Mouse (Mus musculus): ENCODE data around the gene Slco1a6. TPM values are rescaled to one million over a fixed set of nuclear protein-coding genes. Genes with fewer than 3 reads are reported as not detected.
"Not testable (repeated sequence)": the region's sequence is repeated elsewhere in the genome, so short reads cannot be mapped to it uniquely, and the experiment has no call there.

The Slco1a6 gene
- polyA plus RNA-seq (2015; fragmentation: Nextera tagmentation; extraction: Ambion mirVana): not detected in 2 replicates

GRCm38 (mm10) chr6:142208421-142208820 is at the start of gene Slco1a6:
Gene Slco1a6 (minus strand): TSS chr6:142208521.
- Histone ChIP-seq H3K4me1 (replicated peaks) (no peaks in the 10 kb centered on the region), H3K9me3 (replicated peaks) (no peaks in the 10 kb centered on the region), H3K36me3 (replicated peaks) (no peaks in the 10 kb centered on the region), H3K4me2 (no peak within 1 kb of the TSS), H3K4me3 (replicated peaks) (no peak within 1 kb of the TSS), H3K27me3 (no peaks in the 10 kb centered on the region), H3K27ac (replicated peaks) (no peak within 1 kb of the TSS), H3K9ac (no peak within 1 kb of the TSS)
- no peak for ATAC-seq (ENCODE audit: insufficient read depth)
- 72% methylated on average over 4 of the region's 4 CpGs for WGBS (ENCODE audit: insufficient replicate concordance)

- 61% methylated on average over 1 of the region's 1 CpGs for WGBS (ENCODE audit: insufficient replicate concordance)
- not testable (repeated sequence) for H3K27ac ChIP-seq (replicated peaks); ATAC-seq (ENCODE audit: insufficient read depth); H3K4me1 ChIP-seq (replicated peaks); H3K27me3 ChIP-seq; H3K36me3 ChIP-seq (replicated peaks); H3K9me3 ChIP-seq (replicated peaks); H3K4me2 ChIP-seq; H3K4me3 ChIP-seq (replicated peaks); H3K9ac ChIP-seq
Measured at GRCm38 (mm10) chr6:142250738-142251307, 42.5 kb upstream of the Slco1a6 start.

DNA sequence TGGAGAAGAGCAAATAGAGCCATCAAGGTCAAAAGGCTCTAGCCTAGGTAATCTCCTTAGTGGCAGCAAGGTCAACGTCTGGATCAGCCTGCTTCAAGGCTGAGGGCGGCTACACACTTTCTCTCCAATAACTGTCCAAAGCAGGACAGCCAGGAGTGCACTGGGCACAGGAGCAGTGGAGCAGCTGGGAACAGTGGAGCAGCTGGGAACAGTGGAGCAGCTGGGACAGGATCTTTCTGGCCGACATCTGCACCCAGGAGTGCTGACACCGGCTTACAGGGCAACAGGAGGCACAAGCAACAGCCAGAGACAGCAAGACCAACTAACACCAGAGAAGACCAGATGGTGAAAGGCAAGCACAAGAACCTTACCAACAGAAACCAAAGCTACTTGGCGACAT is 36.7 kb upstream of the Slco1a6 start:
- Histone ChIP-seq H3K4me3 (replicated peaks) (no peak overlapping the region), H3K4me2 (no peak overlapping the region), H3K27me3 (no peaks in the 10 kb centered on the region), H3K4me1 (replicated peaks) (no peaks in the 10 kb centered on the region), H3K9ac (no peak overlapping the region), H3K36me3 (replicated peaks) (no peaks in the 10 kb centered on the region), H3K27ac (replicated peaks) (no peak overlapping the region), H3K9me3 (replicated peaks) (no peaks in the 10 kb centered on the region)
- WGBS (ENCODE audit: insufficient replicate concordance): 57% methylated on average over 5 of the region's 5 CpGs
- no peak for ATAC-seq (ENCODE audit: insufficient read depth)

GRCm38 (mm10) chr6:142239468-142239867 is 31.1 kb upstream of the Slco1a6 start:
- H3K4me1 ChIP-seq (replicated peaks): no peaks in the 10 kb centered on the region
- no peaks in the 10 kb centered on the region for H3K9me3 ChIP-seq (replicated peaks)
- H3K27ac ChIP-seq (replicated peaks): no peak overlapping the region
- H3K4me2 ChIP-seq: no peak overlapping the region
- H3K9ac ChIP-seq: no peak overlapping the region
- no peak overlapping the region for H3K4me3 ChIP-seq (replicated peaks)
- no peaks in the 10 kb centered on the region for H3K27me3 ChIP-seq
- no peaks in the 10 kb centered on the region for H3K36me3 ChIP-seq (replicated peaks)
- 47% methylated on average over 1 of the region's 1 CpGs for WGBS (ENCODE audit: insufficient replicate concordance)
- no peak for ATAC-seq (ENCODE audit: insufficient read depth)

DNA sequence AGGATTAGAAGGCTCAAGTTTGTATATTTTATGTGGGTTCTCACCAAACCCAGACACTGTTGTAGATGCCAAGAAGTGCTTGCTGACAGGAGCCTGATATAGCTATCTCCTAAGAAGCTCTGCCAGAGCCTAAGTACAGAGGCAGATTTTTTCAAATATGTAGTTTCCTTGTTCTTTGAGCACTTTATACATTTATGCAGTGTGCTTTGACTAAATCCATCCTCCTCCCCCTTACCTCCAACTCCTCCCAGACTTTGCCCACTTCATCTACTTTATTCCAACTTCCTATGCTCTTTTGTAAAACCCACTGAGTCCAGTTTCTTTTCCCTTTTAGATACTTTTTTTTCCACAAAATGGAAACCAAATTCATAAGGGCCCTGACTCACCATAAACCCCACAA is 11.8 kb upstream of the Slco1a6 start:
- Histone ChIP-seq H3K9me3 (replicated peaks) (no peaks in the 10 kb centered on the region), H3K9ac (no peak overlapping the region), H3K27me3 (no peaks in the 10 kb centered on the region), H3K4me3 (replicated peaks) (no peak overlapping the region), H3K4me2 (no peak overlapping the region), H3K36me3 (replicated peaks) (no peaks in the 10 kb centered on the region), H3K4me1 (replicated peaks) (no peaks in the 10 kb centered on the region), H3K27ac (replicated peaks) (no peak overlapping the region)
- ATAC-seq (ENCODE audit: insufficient read depth): no peak

- H3K27me3 ChIP-seq: no peaks in the 10 kb centered on the region
- no peak overlapping the region for H3K4me2 ChIP-seq
- H3K4me1 ChIP-seq (replicated peaks): no peaks in the 10 kb centered on the region
- H3K27ac ChIP-seq (replicated peaks): no peak overlapping the region
- H3K9ac ChIP-seq: no peak overlapping the region
- H3K36me3 ChIP-seq (replicated peaks): no peaks in the 10 kb centered on the region
- H3K9me3 ChIP-seq (replicated peaks): no peaks in the 10 kb centered on the region; the same call in 1 of the 2 replicates
- H3K4me3 ChIP-seq (replicated peaks): no peak overlapping the region
- no peak for ATAC-seq (ENCODE audit: insufficient read depth)
Measured at GRCm38 (mm10) chr6:142211821-142212220, 3.5 kb upstream of the Slco1a6 start.

DNA sequence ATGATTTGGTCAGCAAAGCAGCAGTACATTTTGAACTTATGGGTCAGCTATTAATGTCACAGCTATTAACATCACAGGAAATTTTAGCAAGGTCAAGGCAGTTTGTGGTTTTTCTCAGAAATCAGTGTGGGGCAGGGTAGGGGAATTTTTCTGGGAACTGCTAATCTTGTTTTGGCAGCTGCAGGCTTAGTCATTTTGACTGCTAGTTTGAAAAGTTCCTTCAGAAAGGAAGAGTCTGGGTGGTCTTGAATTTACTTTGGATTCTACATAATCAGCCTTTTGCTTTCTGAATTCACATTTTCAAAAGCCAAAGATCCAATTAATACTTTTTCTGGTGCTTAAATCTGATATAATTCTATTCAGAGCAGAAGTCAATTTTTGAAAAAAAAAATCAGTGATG is 1.4 kb upstream of the Slco1a6 start:
- Histone ChIP-seq H3K4me1 (replicated peaks) (no peaks in the 10 kb centered on the region), H3K27ac (replicated peaks) (no peak overlapping the region), H3K27me3 (no peaks in the 10 kb centered on the region), H3K9me3 (replicated peaks) (no peaks in the 10 kb centered on the region; the same call in 1 of the 2 replicates), H3K4me2 (no peak overlapping the region), H3K36me3 (replicated peaks) (no peaks in the 10 kb centered on the region), H3K9ac (no peak overlapping the region), H3K4me3 (replicated peaks) (no peak overlapping the region)
- ATAC-seq (ENCODE audit: insufficient read depth): no peak

- no peak overlapping the region for H3K4me2 ChIP-seq
- no peak overlapping the region for H3K27ac ChIP-seq (replicated peaks)
- ATAC-seq (ENCODE audit: insufficient read depth): no peak
- H3K4me3 ChIP-seq (replicated peaks): no peak overlapping the region
- no peaks in the 10 kb centered on the region for H3K9me3 ChIP-seq (replicated peaks)
- no peak overlapping the region for H3K9ac ChIP-seq
- no peaks in the 10 kb centered on the region for H3K4me1 ChIP-seq (replicated peaks)
- no peaks in the 10 kb centered on the region for H3K27me3 ChIP-seq
- no peaks in the 10 kb centered on the region for H3K36me3 ChIP-seq (replicated peaks)
Measured at GRCm38 (mm10) chr6:142200524-142200923, 7.8 kb downstream of the Slco1a6 start.

GRCm38 (mm10) chr6:142194245-142194644 is 14.1 kb downstream of the Slco1a6 start:
- no peak overlapping the region for H3K9ac ChIP-seq
- H3K27me3 ChIP-seq: no peaks in the 10 kb centered on the region
- no peak overlapping the region for H3K4me3 ChIP-seq (replicated peaks)
- no peak for ATAC-seq (ENCODE audit: insufficient read depth)
- no peaks in the 10 kb centered on the region for H3K36me3 ChIP-seq (replicated peaks)
- no peak overlapping the region for H3K4me2 ChIP-seq
- no peaks in the 10 kb centered on the region for H3K9me3 ChIP-seq (replicated peaks)
- 65% methylated on average over 8 of the region's 8 CpGs for WGBS (ENCODE audit: insufficient replicate concordance)
- no peak overlapping the region for H3K27ac ChIP-seq (replicated peaks)
- no peaks in the 10 kb centered on the region for H3K4me1 ChIP-seq (replicated peaks)

- WGBS (ENCODE audit: insufficient replicate concordance): 38% methylated on average over 1 of the region's 1 CpGs
- no peak for ATAC-seq (ENCODE audit: insufficient read depth)
- H3K27me3 ChIP-seq: no peaks in the 10 kb centered on the region
- no peak overlapping the region for H3K27ac ChIP-seq (replicated peaks)
- H3K4me1 ChIP-seq (replicated peaks): no peaks in the 10 kb centered on the region
- no peak overlapping the region for H3K4me2 ChIP-seq
- no peak overlapping the region for H3K4me3 ChIP-seq (replicated peaks)
- no peaks in the 10 kb centered on the region for H3K9me3 ChIP-seq (replicated peaks)
- H3K36me3 ChIP-seq (replicated peaks): no peaks in the 10 kb centered on the region
- no peak overlapping the region for H3K9ac ChIP-seq
Measured at GRCm38 (mm10) chr6:142191962-142192361, 16.4 kb downstream of the Slco1a6 start.

GRCm38 (mm10) chr6:142187426-142187825 is 20.9 kb downstream of the Slco1a6 start:
- ATAC-seq (ENCODE audit: insufficient read depth): no peak
- Histone ChIP-seq H3K27ac (replicated peaks) (no peak overlapping the region), H3K9me3 (replicated peaks) (no peaks in the 10 kb centered on the region), H3K4me3 (replicated peaks) (no peak overlapping the region), H3K36me3 (replicated peaks) (no peaks in the 10 kb centered on the region), H3K4me1 (replicated peaks) (no peaks in the 10 kb centered on the region), H3K9ac (no peak overlapping the region), H3K4me2 (no peak overlapping the region), H3K27me3 (no peaks in the 10 kb centered on the region)
- WGBS (ENCODE audit: insufficient replicate concordance): 74% methylated on average over 3 of the region's 3 CpGs

GRCm38 (mm10) chr6:142185868-142186415 is 22.4 kb downstream of the Slco1a6 start:
- H3K27ac ChIP-seq (replicated peaks): no peak overlapping the region
- no peak for ATAC-seq (ENCODE audit: insufficient read depth)
- no peaks in the 10 kb centered on the region for H3K4me1 ChIP-seq (replicated peaks)
- WGBS (ENCODE audit: insufficient replicate concordance): 49% methylated on average over 2 of the region's 2 CpGs
- H3K4me2 ChIP-seq: no peak overlapping the region
- no peak overlapping the region for H3K9ac ChIP-seq
- no peaks in the 10 kb centered on the region for H3K27me3 ChIP-seq
- H3K9me3 ChIP-seq (replicated peaks): no peaks in the 10 kb centered on the region
- no peak overlapping the region for H3K4me3 ChIP-seq (replicated peaks)
- no peaks in the 10 kb centered on the region for H3K36me3 ChIP-seq (replicated peaks)
